Mouse (Mus musculus) B cell, adult (primary cell): ENCODE data around the gene Vmn2r-ps159. TPM values are rescaled to one million over a fixed set of nuclear protein-coding genes. Genes with fewer than 3 reads are reported as not detected.

Source experiments
- total RNA-seq: library from RNA; stranded (reverse); gene quantifications from 4 replicates; pipeline ENCODE4 v1.2.4, GENCODE M21; 2023; ENCODE audit not compliant: inconsistent age

Gene Vmn2r-ps159
- not detected in 4 replicates for total RNA-seq

DNA sequence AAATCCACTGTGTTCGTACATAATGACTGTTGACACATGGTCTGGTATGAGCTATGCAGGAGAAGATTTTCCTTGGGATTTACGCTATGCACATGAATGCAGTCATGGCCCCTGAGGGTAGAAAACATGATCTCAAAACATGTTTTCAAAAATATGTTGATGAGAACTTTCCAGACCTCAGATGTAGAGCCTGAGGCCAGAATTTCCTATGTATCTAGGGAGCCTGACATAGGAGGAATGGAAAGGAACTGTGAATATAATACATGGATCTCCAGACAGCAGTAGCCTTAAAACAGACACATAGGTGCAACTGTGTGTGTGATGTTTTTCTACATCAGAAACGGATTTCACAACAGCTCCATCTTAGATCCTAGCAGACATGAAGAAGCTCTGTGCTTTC lies at the start of gene Vmn2r-ps159:
Gene Vmn2r-ps159 (plus strand): TSS at position 301 of the 400 bp plus-strand sequence.

Other genes with a start within 250 kb of the Vmn2r-ps159 start
- 49.2 to 80.5 TPM (median 61.4 TPM) in 4 replicates for gene 9430015G10Rik, start 221.1 kb upstream of the Vmn2r-ps159 start, total RNA-seq
- gene Rnf223, start 200.6 kb upstream of the Vmn2r-ps159 start, total RNA-seq = 0.67 to 1.3 TPM (median 0.90 TPM) in 4 replicates
- 2.6 to 4.3 TPM (median 3.5 TPM) in 4 replicates for gene Agrn, start 133.6 kb upstream of the Vmn2r-ps159 start, total RNA-seq
- gene Isg15, start 130.3 kb upstream of the Vmn2r-ps159 start, total RNA-seq = 5.4 to 10.8 TPM (median 7.2 TPM) in 4 replicates
- gene AW011738, start 127.8 kb upstream of the Vmn2r-ps159 start, total RNA-seq = 8.0 to 11.2 TPM (median 9.5 TPM) in 4 replicates
- 0.32 to 0.58 TPM (median 0.39 TPM) in 3 of 4 replicates, not detected in the other for gene Perm1, start 115.2 kb upstream of the Vmn2r-ps159 start, total RNA-seq
- gene Plekhn1, start 96.2 kb upstream of the Vmn2r-ps159 start, total RNA-seq = 39.6 to 41.2 TPM (median 39.8 TPM) in 4 replicates
- gene Noc2l, start 95.1 kb upstream of the Vmn2r-ps159 start, total RNA-seq = 91.6 to 108 TPM (median 97.3 TPM) in 4 replicates
- gene Samd11, start 75.4 kb upstream of the Vmn2r-ps159 start, total RNA-seq = 6.6 to 11.7 TPM (median 9.7 TPM) in 4 replicates